Mouse (Mus musculus): ENCODE results near the gene Pcx.
"Not testable (repeated sequence)": the region's sequence is repeated elsewhere in the genome, so short reads cannot be mapped to it uniquely, and the experiment has no call there.

Gene Pcx

DNA sequence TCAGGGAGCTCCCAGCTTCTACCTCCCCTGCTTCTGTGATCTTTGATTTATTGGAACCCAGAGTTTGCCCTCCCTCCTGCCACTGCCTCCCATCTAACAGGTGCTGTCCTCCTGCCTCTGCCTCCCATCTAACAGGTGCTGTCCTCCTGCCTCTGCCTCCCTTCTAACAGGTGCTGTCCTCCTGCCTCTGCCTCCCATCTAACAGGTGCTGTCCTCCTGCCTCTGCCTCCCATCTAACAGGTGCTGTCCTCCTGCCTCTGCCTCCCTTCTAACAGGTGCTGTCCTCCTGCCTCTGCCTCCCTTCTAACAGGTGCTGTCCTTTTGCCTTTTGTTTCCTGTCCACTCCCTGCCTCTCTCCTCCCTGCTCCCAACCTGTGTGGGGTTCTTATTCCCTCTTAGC lies 76.5 kb downstream of the Pcx start:
- not testable (repeated sequence) for DNase-seq (ENCODE audit: low spot score in 2 of 2)

GRCm38 (mm10) chr19:4587426-4587825 lies 77.2 kb downstream of the Pcx start:
- no peak for DNase-seq (ENCODE audit: low spot score in 2 of 2)

DNA sequence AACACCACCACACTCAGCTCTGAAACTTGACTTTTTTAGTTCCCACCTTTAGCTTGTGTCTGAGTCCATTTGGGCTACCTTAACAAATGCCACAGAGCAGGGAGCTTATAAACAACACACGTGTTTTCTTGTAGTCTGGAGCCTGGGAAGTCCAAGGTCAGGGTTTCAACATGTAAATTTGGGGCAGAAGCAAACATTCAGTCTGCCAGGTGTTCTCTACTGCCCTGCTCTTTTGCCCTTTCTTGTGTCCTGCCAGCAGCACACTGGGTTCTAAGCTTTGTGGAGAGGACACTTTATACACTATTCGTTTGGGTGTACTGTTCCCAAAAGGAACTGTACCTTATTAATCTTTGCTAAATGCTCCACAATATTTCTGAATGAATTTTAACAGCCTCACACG lies 78.2 kb downstream of the Pcx start:
- DNase-seq (ENCODE audit: low spot score in 2 of 2) = no peak

DNA sequence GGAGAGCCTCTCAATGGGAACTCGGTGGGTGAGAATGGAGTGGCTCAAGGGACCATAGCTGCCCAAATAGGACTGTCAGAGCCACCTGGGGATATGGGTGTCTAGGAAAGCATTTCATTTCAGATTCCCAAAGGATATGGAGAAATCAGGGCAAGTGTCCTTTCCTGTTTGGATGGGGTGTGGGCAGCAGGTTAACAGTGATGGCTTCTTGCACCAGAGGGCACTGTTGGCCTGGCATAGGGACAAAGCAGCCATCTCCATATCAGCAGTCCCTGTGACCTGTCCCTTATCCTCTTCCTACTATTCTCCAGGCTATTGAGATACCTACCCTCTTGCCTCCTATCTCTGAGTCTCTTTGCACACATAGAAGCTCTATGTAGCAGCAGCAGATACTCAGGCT lies 78.8 kb downstream of the Pcx start:
- DNase-seq (ENCODE audit: low spot score in 2 of 2) = no peak

DNA sequence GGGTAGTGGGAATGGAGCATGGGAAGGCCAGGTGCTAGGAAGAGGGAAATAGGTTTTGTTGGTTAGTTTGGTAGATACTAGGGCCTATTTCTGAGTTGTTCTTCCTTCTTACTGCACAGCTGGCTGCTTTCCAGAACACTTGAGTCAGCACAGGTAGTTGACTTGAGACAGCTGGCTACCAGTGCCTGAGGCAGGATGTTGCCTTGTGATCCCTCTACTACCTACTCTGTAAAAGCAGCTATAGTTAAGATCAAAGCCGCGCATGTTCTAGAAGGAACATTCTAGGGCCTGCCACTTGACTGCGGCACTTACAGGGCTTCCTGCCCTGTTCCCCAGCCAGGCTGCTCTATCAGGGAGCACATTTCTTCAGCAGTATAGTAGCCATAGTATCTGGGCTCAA lies 79.8 kb downstream of the Pcx start:
- DNase-seq (ENCODE audit: low spot score in 2 of 2) = no peak

- DNase-seq (ENCODE audit: low spot score in 2 of 2) = no peak
These were observed 83.7 kb downstream of the Pcx start for GRCm38 (mm10) chr19:4593792-4594522.

DNA sequence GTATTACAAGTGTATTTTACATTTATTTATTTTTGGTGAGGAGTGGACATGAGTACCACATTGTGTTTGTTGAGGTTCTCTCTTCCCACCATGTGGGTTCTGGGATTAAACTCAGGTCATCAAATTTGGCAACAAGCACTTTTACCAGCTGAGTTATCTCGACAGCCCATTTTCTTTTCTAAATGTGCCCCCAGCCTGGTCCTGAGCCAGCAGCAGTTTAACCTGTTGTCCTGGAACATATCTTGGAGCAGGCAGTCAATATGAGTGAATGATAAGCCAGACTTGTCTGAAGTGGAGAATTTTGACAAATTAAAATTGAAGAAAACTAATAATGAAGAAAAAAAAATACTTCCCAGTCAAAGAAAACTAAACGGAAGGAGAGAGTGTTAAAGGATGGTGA lies 85.8 kb downstream of the Pcx start:
- DNase-seq (ENCODE audit: low spot score in 2 of 2) = no peak

- no peak for DNase-seq (ENCODE audit: low spot score in 2 of 2)
These were observed 92.2 kb downstream of the Pcx start for GRCm38 (mm10) chr19:4602459-4602858.

- no peak for DNase-seq (ENCODE audit: low spot score in 2 of 2)
These were observed 93.8 kb downstream of the Pcx start for GRCm38 (mm10) chr19:4603801-4604723.

- DNase-seq (ENCODE audit: low spot score in 2 of 2) = no peak
These were observed 95.4 kb downstream of the Pcx start for GRCm38 (mm10) chr19:4605654-4606053.

DNA sequence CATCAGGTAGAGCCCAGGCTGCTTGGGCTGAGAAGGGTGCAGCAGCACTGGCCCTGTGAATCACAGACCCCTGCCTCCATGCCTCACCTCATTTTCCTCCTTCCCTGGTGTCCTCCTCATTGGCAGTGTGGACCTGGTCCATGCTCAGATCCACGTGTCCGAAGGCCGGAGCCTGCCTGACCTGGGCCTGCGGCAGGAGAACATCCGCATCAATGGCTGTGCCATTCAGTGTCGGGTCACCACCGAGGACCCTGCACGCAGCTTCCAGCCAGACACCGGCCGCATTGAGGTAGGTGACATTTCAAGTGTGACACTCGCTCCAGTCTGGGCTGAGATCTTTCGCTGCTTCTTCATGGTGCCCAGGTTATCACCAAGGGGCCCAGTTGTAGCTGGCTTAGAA lies 97.1 kb downstream of the Pcx start:
- DNase-seq (ENCODE audit: low spot score in 2 of 2) = no peak

DNA sequence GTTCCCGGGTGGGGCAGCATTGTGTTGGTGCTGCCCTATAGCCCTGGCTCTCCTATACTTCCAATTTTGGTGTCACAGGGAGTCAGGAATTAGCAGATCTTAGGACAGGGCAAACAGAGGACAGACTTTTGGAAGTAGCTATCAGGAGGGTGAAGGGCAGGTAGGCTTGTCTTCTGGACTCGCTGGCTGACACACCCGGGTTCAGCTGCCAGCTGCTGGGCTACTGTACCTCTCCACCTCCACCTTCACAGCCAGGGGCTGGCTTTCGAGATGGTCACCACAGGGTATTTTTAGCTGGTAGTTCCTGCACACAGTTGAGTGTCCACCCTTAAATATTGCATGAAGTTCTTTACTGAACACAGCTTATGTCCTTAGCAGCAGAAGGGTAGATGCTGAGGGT lies 98.2 kb downstream of the Pcx start:
- no peak for DNase-seq (ENCODE audit: low spot score in 2 of 2)

DNA sequence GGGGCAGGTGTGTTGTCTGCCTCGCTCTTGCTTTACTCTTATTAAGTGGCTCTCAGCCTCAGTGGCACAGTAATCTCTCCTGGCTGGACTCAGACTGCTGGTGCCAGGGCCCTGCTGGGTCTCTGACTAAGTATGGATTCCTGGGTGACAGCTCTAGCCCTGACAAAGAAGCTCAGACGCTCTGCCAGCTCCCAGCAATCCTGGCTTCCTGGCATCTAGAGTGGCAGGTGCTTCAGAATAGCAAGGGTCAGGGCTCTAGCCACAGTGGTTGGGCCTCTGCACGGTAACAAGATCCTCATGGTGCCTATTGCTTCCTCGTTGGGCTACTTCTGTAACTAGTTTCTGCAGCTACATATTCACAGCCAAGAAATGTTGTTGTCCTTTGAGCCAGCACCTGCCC lies 99.8 kb downstream of the Pcx start:
- no peak for DNase-seq (ENCODE audit: low spot score in 2 of 2)

GRCm38 (mm10) chr19:4612181-4612961 lies 102.1 kb downstream of the Pcx start:
- DNase-seq (ENCODE audit: low spot score in 2 of 2) = peak; percentile 16 to 17

DNA sequence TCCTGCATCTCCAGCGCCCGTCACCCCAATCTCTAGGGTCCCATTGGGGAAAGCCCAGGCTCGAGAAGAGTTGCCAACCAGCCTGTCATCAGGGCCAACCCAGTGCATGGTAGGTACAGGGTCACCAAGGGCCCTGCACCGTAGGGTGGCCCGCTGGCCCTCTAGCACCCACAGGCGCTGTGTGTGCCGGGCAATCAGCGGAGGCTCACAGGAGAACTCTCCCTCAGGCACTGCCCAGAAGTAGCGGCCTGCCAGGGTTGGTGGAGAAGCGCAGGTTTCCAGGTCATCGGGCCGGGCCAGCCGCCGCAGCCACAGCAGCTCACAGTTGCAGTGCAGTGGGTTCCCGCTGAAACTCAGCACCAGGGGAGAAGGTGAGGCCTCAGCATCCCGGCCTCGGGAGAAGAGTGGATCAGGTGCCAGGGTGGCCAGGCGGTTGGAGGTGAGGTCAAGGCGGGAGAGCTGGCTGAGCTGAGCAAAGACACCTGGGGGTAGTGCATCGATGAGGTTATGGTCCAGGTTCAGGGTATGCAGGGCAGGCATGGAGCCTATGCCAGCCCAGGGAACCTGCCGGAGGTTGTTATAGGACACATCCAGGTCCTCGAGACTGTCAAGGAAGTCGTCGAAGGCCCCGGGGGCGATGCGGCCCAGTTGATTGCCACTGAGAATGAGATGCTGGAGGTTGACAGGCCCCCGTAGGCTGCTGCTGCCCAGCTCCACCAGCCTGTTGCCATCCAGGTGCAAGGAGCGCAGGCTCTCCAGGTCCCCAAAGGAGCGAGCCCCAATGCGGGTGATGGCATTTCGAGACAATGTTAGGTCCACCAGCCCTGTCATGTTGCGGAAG lies 103.4 kb downstream of the Pcx start:
- DNase-seq (ENCODE audit: low spot score in 2 of 2) = peak; percentile 25

DNA sequence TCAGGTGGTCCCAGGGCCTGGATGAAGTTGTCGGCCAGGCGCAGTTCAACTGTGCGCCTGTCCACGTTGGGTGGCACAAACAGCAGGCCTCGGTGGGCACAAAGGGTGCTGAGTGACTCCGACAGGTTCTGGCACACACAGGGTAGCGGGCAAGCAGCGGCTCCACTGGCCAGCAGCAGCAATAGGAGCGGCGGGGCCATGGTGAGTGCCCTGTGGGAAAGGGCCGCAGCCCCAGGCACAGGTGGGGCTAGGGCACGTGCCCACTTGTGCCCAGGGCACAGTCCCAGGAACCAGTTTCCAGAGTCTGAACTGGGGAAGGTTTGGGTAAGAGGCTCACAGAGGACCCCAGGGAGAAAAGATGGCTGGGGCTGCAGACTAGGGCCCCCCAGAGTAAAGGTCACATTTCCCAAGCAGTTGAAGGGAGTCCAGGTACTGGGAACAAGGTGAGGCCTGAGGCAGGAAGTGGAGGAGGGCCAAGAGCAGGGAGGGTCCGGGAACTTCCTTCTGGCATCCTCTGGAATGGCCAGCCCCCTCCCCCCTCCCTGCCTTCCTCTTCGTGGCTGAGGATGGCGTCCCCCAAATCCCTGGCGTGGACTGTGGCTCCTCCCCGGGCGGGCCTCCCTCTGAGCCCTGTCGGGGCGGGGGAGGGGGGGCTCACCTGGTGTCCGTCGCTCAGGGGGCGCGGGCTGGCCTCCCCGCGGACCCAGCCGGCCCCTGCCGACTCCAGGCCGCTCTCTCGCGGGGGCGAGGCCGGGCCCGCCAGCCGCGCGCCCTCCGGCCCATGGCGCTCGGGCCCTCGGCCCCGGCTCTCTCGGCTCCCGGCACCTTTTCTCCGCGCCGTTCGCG lies 104.3 kb downstream of the Pcx start:
- DNase-seq (ENCODE audit: low spot score in 2 of 2) = peak; percentile 20 to 32

GRCm38 (mm10) chr19:4615151-4616093 lies 105.2 kb downstream of the Pcx start, which contains the start of gene Lrfn4:
Gene Lrfn4, minus strand, starts transcription at chr19:4615667.
- peak; percentile 89 for DNase-seq (ENCODE audit: low spot score in 2 of 2)

GRCm38 (mm10) chr19:4616546-4616945 lies 106.3 kb downstream of the Pcx start:
- DNase-seq (ENCODE audit: low spot score in 2 of 2) = peak; percentile 30 to 33

GRCm38 (mm10) chr19:4618183-4618582 lies 107.9 kb downstream of the Pcx start:
- DNase-seq (ENCODE audit: low spot score in 2 of 2) = peak; percentile 34 to 41

Measured in frontal cortex, postnatal 10 days (tissue).